Mouse (Mus musculus) cerebellum, adult 11 months (tissue): ENCODE results near the gene Atp1a2.

Experiments used
- DNase-seq: peaks from one replicate; pipeline ENCODE4 v3.0.0; 2022

Atp1a2 gene

GRCm38 (mm10) chr1:172302851-172303250 is 5.0 kb upstream of the Atp1a2 start:
- no peak for DNase-seq

GRCm38 (mm10) chr1:172302311-172302710 is 4.4 kb upstream of the Atp1a2 start:
- no peak for DNase-seq

GRCm38 (mm10) chr1:172301180-172301579 is 3.3 kb upstream of the Atp1a2 start:
- no peak for DNase-seq

GRCm38 (mm10) chr1:172300247-172300646 is 2.4 kb upstream of the Atp1a2 start:
- no peak for DNase-seq

GRCm38 (mm10) chr1:172299528-172299927 is 1.7 kb upstream of the Atp1a2 start:
- no peak for DNase-seq

- no peak for DNase-seq
Observed at GRCm38 (mm10) chr1:172296816-172297510, 901 bp downstream of the Atp1a2 start.

GRCm38 (mm10) chr1:172295751-172296197 is 2.1 kb downstream of the Atp1a2 start:
- DNase-seq = no peak

GRCm38 (mm10) chr1:172293449-172293848 is 4.4 kb downstream of the Atp1a2 start:
- no peak for DNase-seq

- DNase-seq = no peak
Observed at GRCm38 (mm10) chr1:172292880-172293279, 5.0 kb downstream of the Atp1a2 start.

- no peak for DNase-seq
Observed at GRCm38 (mm10) chr1:172289617-172289946, 8.3 kb downstream of the Atp1a2 start.

- no peak for DNase-seq
Observed at GRCm38 (mm10) chr1:172288900-172289616, 8.8 kb downstream of the Atp1a2 start.

- DNase-seq = no peak
Observed at GRCm38 (mm10) chr1:172286740-172287139, 11.1 kb downstream of the Atp1a2 start.

GRCm38 (mm10) chr1:172284221-172284620 is 13.6 kb downstream of the Atp1a2 start:
- no peak for DNase-seq

GRCm38 (mm10) chr1:172283073-172283472 is 14.8 kb downstream of the Atp1a2 start:
- DNase-seq = no peak

GRCm38 (mm10) chr1:172281522-172282254 is 16.2 kb downstream of the Atp1a2 start:
- DNase-seq = no peak

GRCm38 (mm10) chr1:172279768-172280509 is 17.9 kb downstream of the Atp1a2 start:
- no peak for DNase-seq

- DNase-seq = no peak
Observed at GRCm38 (mm10) chr1:172278328-172278727, 19.5 kb downstream of the Atp1a2 start.

- DNase-seq = no peak
Observed at GRCm38 (mm10) chr1:172277172-172277571, 20.7 kb downstream of the Atp1a2 start.

GRCm38 (mm10) chr1:172274547-172274946 is 23.3 kb downstream of the Atp1a2 start:
- no peak for DNase-seq

GRCm38 (mm10) chr1:172274116-172274515 is 23.7 kb downstream of the Atp1a2 start:
- DNase-seq = no peak

GRCm38 (mm10) chr1:172273386-172273785 is 24.5 kb downstream of the Atp1a2 start:
- no peak for DNase-seq

- DNase-seq = no peak
Observed at GRCm38 (mm10) chr1:172271765-172272164, 26.1 kb downstream of the Atp1a2 start.

- DNase-seq = no peak
Observed at GRCm38 (mm10) chr1:172271208-172271607, 26.7 kb downstream of the Atp1a2 start.
